Mouse (Mus musculus): Measurements from ENCODE around the gene Otof.

Gene Otof

GRCm38 (mm10) chr5:30461821-30462220 lies at the start of gene Otof:
Otof (minus strand) TSS chr5:30461932.
- in situ Hi-C loops (cut with MboI) = no loop called here

- in situ Hi-C loops (cut with MboI) = no loop called here
Measured at GRCm38 (mm10) chr5:30497299-30497698, 35.6 kb upstream of the Otof start.

- in situ Hi-C loops (cut with MboI) = no loop called here
Measured at GRCm38 (mm10) chr5:30496821-30497220, 35.1 kb upstream of the Otof start.

GRCm38 (mm10) chr5:30495288-30495687 lies 33.6 kb upstream of the Otof start:
- in situ Hi-C loops (cut with MboI) = no loop called here

GRCm38 (mm10) chr5:30494606-30495005 lies 32.9 kb upstream of the Otof start:
- in situ Hi-C loops (cut with MboI) = no loop called here

GRCm38 (mm10) chr5:30493723-30494122 lies 32.0 kb upstream of the Otof start:
- in situ Hi-C loops (cut with MboI) = no loop called here

- in situ Hi-C loops (cut with MboI) = no loop called here
Measured at GRCm38 (mm10) chr5:30490845-30491244, 29.1 kb upstream of the Otof start.

GRCm38 (mm10) chr5:30490215-30490614 lies 28.5 kb upstream of the Otof start:
- in situ Hi-C loops (cut with MboI) = no loop called here

GRCm38 (mm10) chr5:30485136-30485535 lies 23.4 kb upstream of the Otof start:
- in situ Hi-C loops (cut with MboI) = no loop called here

GRCm38 (mm10) chr5:30484591-30484990 lies 22.9 kb upstream of the Otof start:
- in situ Hi-C loops (cut with MboI) = no loop called here

GRCm38 (mm10) chr5:30483533-30483932 lies 21.8 kb upstream of the Otof start:
- in situ Hi-C loops (cut with MboI) = no loop called here

- in situ Hi-C loops (cut with MboI) = no loop called here
Measured at GRCm38 (mm10) chr5:30482319-30482718, 20.6 kb upstream of the Otof start.

GRCm38 (mm10) chr5:30476534-30476933 lies 14.8 kb upstream of the Otof start:
- in situ Hi-C loops (cut with MboI) = no loop called here

- in situ Hi-C loops (cut with MboI) = no loop called here
Measured at GRCm38 (mm10) chr5:30472148-30472547, 10.4 kb upstream of the Otof start.

- in situ Hi-C loops (cut with MboI) = no loop called here
Measured at GRCm38 (mm10) chr5:30470454-30470853, 8.7 kb upstream of the Otof start.

- in situ Hi-C loops (cut with MboI) = no loop called here
Measured at GRCm38 (mm10) chr5:30466315-30466714, 4.6 kb upstream of the Otof start.

GRCm38 (mm10) chr5:30465861-30466260 lies 4.1 kb upstream of the Otof start, which contains the start of gene 1700001C02Rik:
1700001C02Rik (plus strand) TSS chr5:30466047.
- in situ Hi-C loops (cut with MboI) = no loop called here

GRCm38 (mm10) chr5:30460155-30460554 lies 1.6 kb downstream of the Otof start:
- in situ Hi-C loops (cut with MboI) = no loop called here

GRCm38 (mm10) chr5:30456056-30456455 lies 5.7 kb downstream of the Otof start:
- in situ Hi-C loops (cut with MboI) = no loop called here

GRCm38 (mm10) chr5:30444327-30444895 lies 17.3 kb downstream of the Otof start:
- in situ Hi-C loops (cut with MboI) = no loop called here

GRCm38 (mm10) chr5:30442196-30442595 lies 19.5 kb downstream of the Otof start:
- in situ Hi-C loops (cut with MboI) = no loop called here

- in situ Hi-C loops (cut with MboI) = no loop called here
Measured at GRCm38 (mm10) chr5:30440308-30440906, 21.3 kb downstream of the Otof start.

- in situ Hi-C loops (cut with MboI) = no loop called here
Measured at GRCm38 (mm10) chr5:30438931-30439330, 22.8 kb downstream of the Otof start.

GRCm38 (mm10) chr5:30427406-30427805 lies 34.3 kb downstream of the Otof start:
- in situ Hi-C loops (cut with MboI) = no loop called here

Data from mature B cell (primary cell).